Mouse (Mus musculus) adrenal gland, postnatal 4 days (tissue): ENCODE measurements around the gene Casp6. TPM values are rescaled to one million over a fixed set of nuclear protein-coding genes. Genes with fewer than 3 reads are reported as not detected.

Experiments
- DNase-seq, 2 experiments: peaks; one replicate each; pipeline ENCODE4 v3.0.0; 2021 to 2022; ENCODE audit warnings: low spot score in 2 of 2, mixed read lengths in 2 of 2
- total RNA-seq, 2 experiments: library from RNA; stranded (reverse); gene quantifications; 2 replicates each; pipeline ENCODE4 v1.2.3; 2021

Gene Casp6
- total RNA-seq, 2 experiments from 2014 or later = 54.0 to 56.0 TPM

- DNase-seq = no peak
Measured at GRCm38 (mm10) chr3:129917424-129917823, 16.2 kb downstream of the Casp6 start.

- DNase-seq = peak; percentile 25 to 31
Measured at GRCm38 (mm10) chr3:129918434-129918833, 17.2 kb downstream of the Casp6 start.

- DNase-seq = no peak
Measured at GRCm38 (mm10) chr3:129923581-129923980, 22.4 kb downstream of the Casp6 start.

- DNase-seq = no peak
Measured at GRCm38 (mm10) chr3:129925861-129926260, 24.6 kb downstream of the Casp6 start.

GRCm38 (mm10) chr3:129930213-129930778 lies 29.1 kb downstream of the Casp6 start:
- DNase-seq = no peak

GRCm38 (mm10) chr3:129932443-129932842 lies 31.2 kb downstream of the Casp6 start:
- DNase-seq = no peak

GRCm38 (mm10) chr3:129936561-129936960 lies 35.3 kb downstream of the Casp6 start:
- no peak for DNase-seq

- no peak for DNase-seq
Measured at GRCm38 (mm10) chr3:129937848-129938247, 36.6 kb downstream of the Casp6 start.

GRCm38 (mm10) chr3:129939058-129939457 lies 37.8 kb downstream of the Casp6 start:
- DNase-seq = no peak

- no peak for DNase-seq
Measured at GRCm38 (mm10) chr3:129940780-129941179, 39.6 kb downstream of the Casp6 start.

- DNase-seq = no peak
Measured at GRCm38 (mm10) chr3:129941291-129941690, 40.1 kb downstream of the Casp6 start.

- no peak for DNase-seq
Measured at GRCm38 (mm10) chr3:129943813-129944212, 42.6 kb downstream of the Casp6 start.

- no peak for DNase-seq
Measured at GRCm38 (mm10) chr3:129946217-129946914, 45.1 kb downstream of the Casp6 start.

- no peak for DNase-seq
Measured at GRCm38 (mm10) chr3:129948359-129948758, 47.1 kb downstream of the Casp6 start.

GRCm38 (mm10) chr3:129949158-129949773 lies 48.0 kb downstream of the Casp6 start:
- DNase-seq = no peak

- DNase-seq = no peak
Measured at GRCm38 (mm10) chr3:129953296-129953695, 52.1 kb downstream of the Casp6 start.

- no peak for DNase-seq
Measured at GRCm38 (mm10) chr3:129962533-129962932, 61.3 kb downstream of the Casp6 start.

Other genes with a start within 250 kb of the Casp6 start
- gene Egf, start 146.1 kb upstream of the Casp6 start, total RNA-seq = 1 to 10 TPM; 3.8 to 4.5 TPM
- gene Lrit3, start 97.4 kb upstream of the Casp6 start, total RNA-seq = not detected
- gene Rrh, start 78.8 kb upstream of the Casp6 start, total RNA-seq = under 1 TPM; 0.51 to 0.73 TPM
- gene Gar1, start 70.0 kb upstream of the Casp6 start, total RNA-seq = 10 to 100 TPM; 81.9 to 82.2 TPM
- gene Cfi, start 65.5 kb upstream of the Casp6 start, total RNA-seq = 10 to 100 TPM in 1 of 2 experiments, 1 to 10 TPM in 1; 2.7 to 50.2 TPM
- 10 to 100 TPM; 33.9 to 44.6 TPM for gene Pla2g12a, start 22.8 kb upstream of the Casp6 start, total RNA-seq
- 10 to 100 TPM; 13.7 to 14.8 TPM for gene Mcub, start 68.8 kb downstream of the Casp6 start, total RNA-seq
- 10 to 100 TPM; 70.1 to 78.1 TPM for gene Sec24b, start 160.1 kb downstream of the Casp6 start, total RNA-seq
- gene Col25a1, start 230.1 kb downstream of the Casp6 start, total RNA-seq = 10 to 100 TPM; 12.5 to 13.9 TPM